Mouse (Mus musculus): ENCODE measurements around the gene Jdp2.

- TF ChIP-seq CTCF (conservative IDR thresholded peaks at IDR 0.05; ENCODE audit: insufficient read depth, insufficient read length, low read depth, low read length) (no peak), POLR2A (IDR thresholded peaks at IDR 0.05; ENCODE audit: low read depth, low read length) (no peak)
Observed at GRCm38 (mm10) chr12:85666112-85666511, 67.3 kb downstream of the Jdp2 start.

Data from kidney, adult 2 months (tissue).